Mouse (Mus musculus) kidney, postnatal 4 days (tissue): ENCODE results near the gene Snap91.

ENCODE experiments used
- DNase-seq, 2 experiments: peaks; one replicate each; pipeline ENCODE4 v3.0.0; 2021; ENCODE audit warnings: mixed read lengths in 2 of 2

Snap91 gene

DNA sequence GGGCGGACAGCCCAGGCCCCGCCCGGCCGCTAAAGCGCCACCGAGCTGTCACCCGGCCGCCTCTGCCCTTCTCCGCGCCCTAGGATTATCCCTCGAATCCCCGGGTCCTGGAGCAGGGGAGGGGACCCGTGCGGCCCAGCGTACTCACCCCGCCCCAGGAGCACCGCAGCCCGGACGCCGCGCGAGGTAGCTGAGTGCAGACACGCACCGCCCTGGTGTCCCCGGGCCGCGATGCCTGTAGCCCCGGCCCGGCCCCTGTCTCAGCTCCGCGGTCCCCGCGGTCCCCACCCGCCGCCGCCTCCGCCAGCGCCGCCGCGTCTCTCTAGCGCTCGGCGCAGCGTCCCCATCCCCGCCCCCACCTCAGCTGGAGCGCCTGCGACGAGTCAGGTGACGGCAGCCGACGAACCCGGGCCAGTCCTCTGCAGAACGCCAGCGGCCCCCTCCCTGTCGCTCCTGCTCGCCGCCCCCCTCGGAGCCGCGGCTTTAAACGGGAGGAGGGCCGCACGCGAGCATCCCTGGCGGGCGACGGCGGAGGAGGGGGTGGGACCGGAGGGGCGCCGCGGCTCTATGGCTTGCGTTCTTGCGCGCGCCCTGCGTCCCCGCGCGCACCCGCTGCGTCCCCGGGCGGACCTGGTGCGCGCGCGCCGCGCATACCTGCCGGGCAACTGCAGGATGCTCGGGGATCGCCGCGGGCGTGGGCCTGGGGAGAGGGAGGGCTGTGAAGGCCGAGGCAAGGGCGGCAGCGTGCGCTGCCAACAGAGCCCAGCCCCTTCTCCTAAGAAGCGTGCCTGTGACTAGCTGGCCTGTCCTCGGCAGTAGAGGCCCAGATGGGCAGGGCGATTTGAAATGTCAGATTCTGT, at the start of gene Snap91:
Gene Snap91 (minus strand): TSS at position 542 of the 860 bp plus-strand sequence.
- peak; percentile 60 to 74 for DNase-seq

DNA sequence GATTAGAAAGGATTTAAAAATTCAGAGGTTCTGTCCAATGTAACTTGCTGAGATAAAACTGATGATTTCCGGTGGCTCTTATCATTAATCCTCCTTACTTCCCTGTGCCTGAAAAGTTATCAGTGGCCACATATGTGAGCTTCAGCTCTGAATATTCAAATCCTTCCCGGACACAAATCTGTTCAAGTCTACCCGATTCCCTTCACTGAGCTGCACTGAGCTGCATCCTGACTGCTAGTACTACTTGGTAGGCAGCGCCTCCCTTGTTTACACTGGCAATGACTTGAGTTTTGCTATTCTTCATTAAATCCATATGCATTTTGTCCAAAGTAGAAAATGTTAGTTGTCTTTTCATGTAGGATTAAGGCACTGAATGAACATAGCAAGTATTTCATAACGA, 46.1 kb upstream of the Snap91 start:
- no peak for DNase-seq

DNA sequence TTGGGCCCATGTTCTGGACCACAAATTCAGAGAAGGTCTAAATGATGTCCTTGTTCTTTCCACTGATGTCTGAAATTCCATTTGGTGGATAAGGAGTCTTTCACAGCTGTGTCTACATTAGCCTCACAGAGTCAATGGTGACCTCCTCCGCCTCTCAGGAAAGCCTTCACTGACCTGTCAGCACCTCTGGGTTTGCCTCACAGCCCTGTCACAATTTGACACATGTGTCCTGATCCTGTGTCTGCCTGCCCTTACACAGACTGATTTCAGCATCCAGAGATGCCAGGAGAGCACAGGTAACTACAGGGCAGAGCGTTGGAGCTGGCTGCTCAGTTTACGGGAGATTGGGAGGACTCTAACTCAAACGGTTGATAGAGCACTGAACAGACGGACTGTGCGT, 45.2 kb upstream of the Snap91 start:
- no peak for DNase-seq

DNA sequence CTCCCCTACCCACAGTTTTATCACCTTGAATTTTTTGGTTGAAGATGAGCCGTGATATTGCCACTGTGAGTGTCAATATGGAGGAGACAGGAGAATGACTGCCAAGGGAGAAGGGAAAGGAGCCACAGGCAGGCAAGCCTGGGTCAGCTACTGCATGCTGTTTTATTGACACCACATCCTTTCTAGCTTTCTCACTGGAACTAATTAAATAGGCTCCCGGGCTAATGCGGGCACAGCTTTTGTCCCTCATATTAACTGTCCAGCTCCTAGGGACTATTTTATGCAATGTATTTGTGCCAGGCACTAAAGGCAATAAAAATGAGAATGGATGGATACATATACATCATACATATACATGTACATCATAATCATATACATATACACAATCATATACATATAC, 42.0 kb upstream of the Snap91 start:
- DNase-seq: no peak

DNA sequence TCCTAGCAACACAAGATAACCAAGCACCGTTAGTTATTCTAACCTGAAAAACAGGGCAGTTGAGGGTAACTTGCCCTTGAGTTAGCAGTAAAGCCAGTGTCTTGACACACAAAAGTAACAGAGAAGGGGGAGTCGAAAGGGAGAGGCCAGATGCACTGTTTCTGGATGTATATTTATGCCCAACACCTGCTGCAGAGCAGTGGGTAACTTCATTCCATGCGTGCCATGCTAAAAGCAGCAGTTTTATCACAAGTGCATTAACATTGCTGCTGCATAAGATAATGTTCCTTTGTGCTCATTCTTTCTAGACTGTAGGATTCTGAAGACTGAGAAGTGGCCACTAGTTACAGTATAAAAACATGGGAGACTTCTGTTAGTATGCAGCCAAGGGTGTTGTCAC, 36.1 kb upstream of the Snap91 start:
- DNase-seq: no peak

DNA sequence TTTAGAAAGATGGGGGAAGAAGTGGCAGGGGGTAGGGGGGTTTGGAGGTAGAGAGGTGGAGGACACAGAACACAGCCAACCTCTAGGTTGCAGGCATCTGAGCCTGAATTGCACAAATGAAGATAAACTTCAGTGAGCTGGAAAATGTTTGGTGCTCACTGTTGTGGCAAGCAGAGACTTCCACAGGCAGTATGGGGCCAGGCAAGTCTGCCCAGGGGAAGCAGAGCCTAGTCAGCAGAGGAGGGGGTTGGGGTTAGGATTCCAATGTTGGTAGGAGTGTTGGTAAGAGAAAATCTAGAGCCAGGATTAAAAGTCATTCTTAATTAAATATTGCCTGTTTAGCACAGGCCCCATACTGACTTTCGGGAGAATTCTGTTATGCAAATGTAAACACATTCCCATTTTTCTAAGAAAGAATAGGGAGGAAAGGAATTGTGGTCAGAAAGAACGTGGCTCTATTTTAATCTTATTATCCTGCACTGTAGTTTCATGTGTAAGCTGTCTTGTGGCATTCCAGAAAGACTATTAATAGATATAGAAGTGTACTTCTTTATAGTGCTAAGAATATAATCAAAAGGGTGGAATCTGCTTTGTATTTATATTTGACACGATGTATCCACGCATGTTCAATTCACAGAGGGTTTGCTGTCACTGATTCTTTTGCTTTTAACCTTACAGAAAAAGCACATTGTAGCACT, 19.2 kb upstream of the Snap91 start:
- DNase-seq: peak in 1 of 2 experiments; percentile 9

DNA sequence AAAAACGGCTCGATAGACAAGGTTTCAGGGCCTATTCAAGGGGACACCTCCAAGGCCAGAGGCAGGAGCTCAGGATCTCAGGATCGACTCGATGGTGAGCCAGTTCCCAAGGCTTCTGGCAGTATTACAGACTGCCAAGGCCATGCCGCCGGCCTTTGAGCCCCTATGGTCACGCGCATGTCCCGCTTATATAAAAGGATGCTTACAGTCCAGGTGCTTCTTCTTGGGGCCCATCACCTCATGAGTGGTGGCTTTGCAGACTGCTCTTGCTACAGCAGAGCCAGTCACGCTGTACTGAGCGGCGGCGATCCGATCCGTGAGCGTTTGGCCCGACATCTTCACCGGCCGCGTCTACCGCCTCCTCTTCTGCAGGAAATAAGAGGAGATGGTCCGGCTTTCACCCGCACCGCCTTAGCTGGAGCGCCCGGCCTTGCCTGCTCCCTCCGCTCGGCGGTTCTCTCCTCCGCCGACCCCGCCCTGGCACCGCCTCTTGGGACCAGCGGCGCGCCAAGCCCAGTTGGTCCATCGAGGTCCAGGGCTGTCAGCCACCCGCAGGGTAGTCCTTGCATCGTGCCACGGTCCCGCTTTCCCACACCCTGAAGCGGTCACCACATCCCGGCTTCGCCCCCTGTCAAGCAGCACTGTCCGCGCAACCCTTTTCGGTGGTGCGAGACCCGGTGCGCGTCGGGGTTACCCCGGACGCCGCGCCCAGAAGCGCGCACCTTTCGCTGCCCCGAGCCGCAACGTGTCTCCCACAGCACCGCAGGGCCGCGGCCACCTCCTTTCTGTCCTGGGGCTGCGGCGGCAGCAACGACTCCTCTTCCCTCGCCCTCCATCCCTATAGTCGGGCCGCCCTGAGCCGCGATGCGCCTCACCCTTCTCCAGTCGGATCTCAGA, 990 bp downstream of the Snap91 start:
- DNase-seq: peak; percentile 46 to 59

DNA sequence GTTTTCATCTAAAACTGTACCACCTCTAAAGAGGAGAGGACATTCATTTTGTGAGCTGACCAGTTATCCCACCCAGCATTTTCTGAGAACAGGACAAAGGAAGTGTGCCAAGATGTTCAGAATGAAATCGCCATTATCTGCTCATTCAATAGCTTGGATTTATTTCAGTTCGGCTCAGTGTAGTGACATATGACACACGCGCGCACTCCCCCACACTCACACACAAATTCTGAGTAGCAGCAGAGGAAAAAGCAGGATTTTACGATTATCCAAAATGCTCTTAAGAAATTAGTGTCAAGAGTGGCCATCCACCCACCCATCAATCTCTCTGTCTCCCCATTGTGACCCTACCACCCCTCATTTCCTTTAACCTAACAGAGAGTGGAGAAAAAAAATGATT, 1.7 kb downstream of the Snap91 start:
- DNase-seq: no peak

DNA sequence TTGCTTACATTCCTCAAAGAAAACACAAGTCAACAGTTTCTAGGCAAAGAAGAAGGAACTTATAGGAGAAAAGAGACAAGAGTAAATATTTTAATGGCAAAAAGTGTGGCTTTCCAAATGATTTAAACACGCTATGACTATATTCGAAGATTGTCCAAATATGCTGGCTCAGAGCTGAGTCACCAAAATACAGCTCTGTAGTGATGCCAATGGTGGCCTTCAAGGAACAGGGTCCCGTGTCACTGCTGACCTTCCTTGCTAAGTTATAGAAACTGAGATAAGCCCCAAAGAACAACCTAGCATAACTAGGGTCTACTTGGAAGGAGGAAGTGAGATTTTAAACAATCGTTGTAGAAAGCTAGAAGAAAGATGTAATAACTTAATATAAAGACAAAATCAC, 6.8 kb downstream of the Snap91 start:
- no peak for DNase-seq

DNA sequence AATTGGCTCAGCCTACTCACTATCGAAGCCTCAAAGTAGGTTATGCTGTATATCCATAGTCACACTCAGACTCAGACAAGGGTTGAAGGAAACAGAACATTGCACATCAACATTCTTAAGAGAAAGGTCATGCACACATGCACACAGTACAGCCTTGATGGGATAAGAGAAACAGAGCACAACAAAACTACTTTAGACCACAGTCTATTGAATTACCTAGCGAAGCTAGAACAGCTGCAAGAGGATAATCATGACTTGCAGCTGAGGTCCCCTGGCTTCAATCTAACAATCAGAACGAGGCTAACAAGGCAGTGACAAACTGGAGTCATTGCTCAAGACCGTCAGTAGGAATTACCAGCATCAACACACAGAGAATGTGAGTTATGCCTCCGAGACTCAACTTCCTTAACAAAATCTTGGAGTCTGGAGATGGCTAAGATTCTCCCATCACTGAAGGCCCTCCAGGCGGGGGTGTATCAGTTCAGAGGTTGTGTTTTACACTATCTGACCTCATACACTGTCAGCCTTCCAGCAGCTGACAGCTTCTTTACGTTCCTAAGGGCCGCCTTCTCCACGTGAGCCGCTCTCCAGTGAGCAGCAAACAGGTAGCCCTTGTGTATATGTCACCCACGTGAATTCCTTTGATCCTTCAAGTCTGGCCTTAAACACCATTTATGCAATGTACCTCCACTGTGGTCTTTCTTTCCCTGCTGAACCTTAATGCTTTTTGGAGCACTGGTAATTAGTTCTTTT, 10.7 kb downstream of the Snap91 start:
- no peak for DNase-seq

DNA sequence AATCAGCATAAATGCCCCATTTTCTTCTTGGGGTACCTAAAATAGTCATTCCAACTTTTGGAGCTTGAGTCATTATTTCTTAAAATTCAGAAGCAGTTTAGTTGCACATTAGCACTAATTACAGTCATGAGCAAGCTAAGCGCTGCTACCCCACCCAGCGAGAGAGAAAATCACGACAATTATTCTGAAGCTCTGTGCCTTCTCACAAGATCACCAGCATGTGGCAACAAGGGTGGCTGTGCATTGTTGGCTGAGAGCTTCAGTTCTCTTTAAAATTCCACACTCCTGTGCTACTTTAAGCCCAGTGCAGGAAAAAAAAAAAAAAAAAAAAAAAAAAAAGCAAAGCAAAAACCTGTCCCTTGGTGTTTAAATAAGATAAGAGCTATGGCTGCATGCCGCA, 22.4 kb downstream of the Snap91 start:
- no peak for DNase-seq

DNA sequence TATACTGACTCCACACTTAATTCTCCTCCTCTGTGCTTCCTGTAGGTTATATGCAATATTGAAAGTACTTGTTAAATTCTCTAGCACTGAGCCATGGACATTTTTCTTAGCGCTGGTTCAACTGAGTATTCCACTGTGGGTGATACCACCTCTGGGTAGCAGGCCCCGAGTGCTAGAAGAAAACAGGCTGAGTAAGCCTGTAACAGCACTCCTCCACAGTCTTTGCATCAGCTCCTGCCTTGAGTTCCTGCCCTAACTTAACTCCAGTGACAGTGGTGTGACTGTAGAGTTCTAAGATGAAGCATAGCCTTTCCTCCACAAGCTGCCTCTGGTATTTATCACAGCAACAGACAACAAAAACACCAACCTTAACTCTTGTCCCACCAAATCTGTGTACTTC, 22.8 kb downstream of the Snap91 start:
- DNase-seq: no peak

DNA sequence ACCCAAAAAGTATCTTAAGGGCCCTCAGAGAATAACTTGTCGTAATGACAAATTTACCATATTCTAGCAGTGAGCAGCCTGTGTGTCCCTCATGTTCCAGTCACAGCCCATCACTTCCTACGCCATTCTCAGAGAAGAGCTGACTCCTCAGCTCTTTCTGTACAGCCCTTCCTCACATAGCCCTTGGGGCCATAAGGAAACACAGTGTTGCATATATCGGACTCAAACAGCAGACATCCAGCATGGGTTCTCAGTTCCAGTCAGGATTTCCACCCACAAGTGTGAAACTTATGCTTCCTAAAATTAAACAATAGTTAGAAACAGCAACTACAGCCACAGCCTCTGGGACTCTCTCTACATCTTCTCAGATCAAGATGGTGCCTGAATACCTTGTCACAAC, 27.6 kb downstream of the Snap91 start:
- DNase-seq: no peak

DNA sequence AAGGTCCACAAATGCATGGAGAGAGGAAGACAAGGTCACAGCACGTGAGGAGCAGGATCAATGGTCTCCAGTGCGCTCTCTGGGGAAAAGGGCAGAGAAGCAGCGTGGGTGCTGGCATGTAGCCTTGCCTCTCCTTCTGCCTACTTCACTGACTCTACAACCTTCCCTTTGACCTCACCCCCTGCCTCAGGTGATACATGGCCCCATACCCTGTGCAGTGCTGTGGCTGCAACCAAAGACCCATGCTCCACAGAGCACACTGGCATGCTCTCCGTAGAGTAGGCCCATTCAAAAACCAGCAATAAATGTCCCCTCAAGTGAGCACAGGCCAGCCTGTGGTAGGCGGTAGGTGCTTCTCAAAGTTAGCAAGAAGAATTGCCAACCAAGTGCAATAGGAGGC, 28.8 kb downstream of the Snap91 start:
- DNase-seq: no peak

DNA sequence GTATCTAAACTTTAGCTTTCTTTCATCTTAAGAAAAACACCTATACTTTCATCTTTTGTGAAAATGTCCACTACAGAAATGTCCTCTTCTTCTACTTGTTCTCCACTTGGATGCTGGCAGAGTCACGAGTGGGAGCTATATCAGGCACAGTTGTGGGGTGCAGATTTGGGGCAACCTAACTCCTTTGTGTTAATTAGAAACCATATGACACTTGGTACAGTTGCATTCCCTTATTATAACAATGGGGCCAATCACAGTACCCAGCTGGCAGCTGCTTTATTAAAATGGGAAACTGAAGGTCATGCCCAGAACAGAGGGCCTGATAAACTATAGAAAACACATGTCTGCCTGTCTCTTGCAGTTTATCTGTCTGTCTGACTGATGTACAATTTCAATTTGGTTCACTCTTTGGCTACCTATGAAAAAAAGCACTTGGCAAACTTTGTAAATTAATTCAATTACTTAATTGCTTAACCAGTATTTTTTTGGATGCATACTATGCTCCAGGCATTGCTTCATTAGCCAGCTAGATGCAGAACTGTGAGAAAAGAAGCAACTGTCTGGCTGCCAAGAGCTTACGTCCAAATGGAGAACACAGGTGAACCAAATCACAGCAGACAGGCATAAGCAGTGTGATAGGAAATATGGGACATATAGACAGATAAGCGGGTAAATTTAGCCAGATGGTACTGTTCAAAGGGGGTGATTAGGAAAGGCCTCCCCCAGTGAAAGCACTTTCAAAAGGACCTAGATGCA, 29.8 kb downstream of the Snap91 start:
- no peak for DNase-seq

DNA sequence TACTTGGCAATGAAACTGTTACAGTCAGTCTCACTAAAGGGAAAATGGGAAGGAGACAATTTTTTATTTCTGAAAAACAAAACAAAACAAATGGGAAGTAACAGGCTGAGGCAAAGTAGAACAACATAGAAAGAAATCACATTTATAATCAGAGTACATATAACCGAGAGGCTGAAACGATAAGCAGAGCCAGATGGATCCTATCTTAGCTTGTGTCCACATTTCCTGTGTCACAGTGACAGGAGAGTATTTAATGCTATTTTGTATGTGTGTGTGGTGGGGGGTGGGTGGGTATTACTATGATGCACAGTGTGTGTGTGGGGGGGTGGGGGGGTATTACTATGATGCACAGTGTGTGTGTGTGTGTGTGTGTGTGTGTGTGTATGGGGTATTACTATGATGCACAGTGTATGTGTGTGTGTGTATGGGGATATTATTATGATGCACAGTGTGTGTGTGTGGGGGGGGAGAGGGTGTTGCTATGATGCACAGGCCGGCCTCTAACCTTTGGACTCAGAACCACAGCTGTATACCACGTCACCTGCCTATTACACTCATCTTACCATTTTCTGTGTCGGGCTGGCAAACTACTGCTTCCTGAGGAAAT, 36.6 kb downstream of the Snap91 start:
- DNase-seq: no peak

DNA sequence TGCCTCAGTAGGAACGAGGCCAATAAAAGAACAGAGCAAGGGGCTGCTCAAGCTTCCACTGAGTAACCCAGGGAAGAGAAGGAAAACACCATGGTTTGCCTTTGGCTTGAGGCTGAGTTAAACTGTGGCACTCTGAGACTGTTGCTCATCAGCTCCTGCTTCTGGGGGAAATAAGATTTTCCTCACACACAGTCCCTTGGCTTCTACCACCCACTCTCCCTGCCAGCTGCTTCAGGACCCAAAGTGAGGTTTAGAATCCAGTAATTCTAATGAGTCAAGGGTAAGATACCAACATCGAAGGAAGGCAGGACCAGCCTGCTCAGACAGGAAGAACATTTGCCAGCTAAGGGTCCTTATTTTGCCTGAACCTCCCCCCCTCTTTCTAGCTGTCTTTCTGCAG, 50.7 kb downstream of the Snap91 start:
- DNase-seq: no peak

DNA sequence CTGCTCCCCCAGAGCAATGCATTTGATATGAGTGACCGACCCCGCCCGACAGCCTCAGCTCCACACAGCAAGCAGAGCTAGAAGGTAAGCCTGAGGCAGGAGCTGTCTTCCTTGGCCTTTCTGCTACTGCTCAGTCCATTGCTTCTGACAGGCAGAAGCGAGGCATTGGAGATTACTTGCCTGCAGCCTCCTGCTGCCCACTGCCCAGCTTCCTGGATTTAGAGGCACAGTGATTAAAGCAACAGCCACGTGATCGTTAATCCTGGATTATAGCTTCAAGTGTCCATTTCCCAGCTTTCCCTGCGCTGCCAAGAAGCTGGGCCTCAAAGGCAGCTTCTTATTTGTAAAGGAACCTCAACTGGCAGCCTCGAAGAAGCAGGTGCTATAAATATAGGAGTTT, 51.4 kb downstream of the Snap91 start:
- DNase-seq: no peak

DNA sequence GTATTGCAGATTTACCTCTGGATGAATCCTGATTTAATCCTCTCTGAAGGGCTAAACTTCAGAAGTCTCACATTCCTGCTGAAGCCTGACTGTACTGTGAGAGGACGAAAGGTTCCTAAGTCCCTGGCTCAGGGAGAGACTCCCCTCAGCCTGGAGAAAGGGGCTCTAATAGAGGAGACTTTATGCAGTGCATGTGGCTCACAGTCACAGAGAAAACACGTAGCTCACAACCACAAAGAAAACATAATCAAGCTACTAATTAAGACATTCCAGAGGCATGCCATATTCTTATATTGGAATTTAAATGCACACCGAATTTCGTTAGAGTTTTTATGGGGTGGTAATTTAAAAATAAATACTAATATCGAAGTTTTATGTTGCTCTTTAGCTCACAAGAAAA, 61.1 kb downstream of the Snap91 start:
- DNase-seq: no peak

DNA sequence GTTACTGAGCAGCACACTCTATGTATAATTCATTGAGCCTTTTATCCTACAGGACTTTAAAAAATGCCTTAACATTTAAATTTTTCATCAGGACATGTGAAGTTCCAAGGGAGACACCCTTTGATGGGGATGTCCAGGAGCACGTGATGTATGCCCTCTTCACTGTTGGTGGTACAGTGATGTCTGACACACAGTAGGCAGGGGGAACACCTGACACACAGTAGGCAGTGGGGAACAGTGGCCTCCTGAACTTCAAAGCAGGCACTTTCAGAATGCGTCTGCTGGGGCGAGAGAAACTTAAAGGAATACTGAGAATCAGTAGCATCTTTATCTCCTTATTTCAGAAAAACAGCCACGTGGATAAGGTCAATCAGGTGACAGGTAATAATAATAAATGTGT, 62.8 kb downstream of the Snap91 start:
- DNase-seq: no peak

DNA sequence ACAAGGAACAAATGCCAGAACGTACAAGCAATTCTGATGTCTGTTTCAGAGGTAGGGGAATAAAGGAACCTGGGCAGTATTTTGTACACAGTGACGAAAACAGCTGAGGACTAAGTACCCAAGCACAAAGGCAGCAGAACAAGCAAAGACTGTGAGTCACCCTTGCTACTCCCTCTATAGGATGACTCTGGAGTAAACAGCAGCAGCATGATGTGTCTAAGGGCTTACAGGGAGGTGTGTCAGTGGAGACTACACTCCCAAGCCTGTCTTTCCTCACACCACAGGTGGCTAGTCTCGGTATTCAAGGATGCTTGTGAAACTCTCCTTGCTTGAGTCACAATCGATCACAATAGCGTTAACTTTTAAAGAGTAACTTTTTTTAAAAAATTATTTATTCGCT, 66.1 kb downstream of the Snap91 start:
- DNase-seq: no peak
